Mouse (Mus musculus): Measurements from ENCODE around the gene Ralgps2. TPM values are rescaled to one million over a fixed set of nuclear protein-coding genes. Genes with fewer than 3 reads are reported as not detected.

Ralgps2 gene
- polyA plus RNA-seq, 1 experiment from 2014 or later = 59.3 TPM

GRCm38 (mm10) chr1:156910948-156911347 lies 28.5 kb downstream of the Ralgps2 start:
- H3K36me3 ChIP-seq (ENCODE audit: insufficient read depth, low read length) = 0 out of 2 replicates have a peak, but pooled peaks cover 7% of the 10 kb centered on the region
- no peak overlapping the region for H3K9ac ChIP-seq (replicated peaks; ENCODE audit: low read length)
- peak; percentile 71; the same call in 1 of the 2 replicates for ATAC-seq (ENCODE audit: low FRiP score, low TSS enrichment)
- H3K4me3 ChIP-seq (ENCODE audit: low read length) = no peak overlapping the region
- H3K27ac ChIP-seq (ENCODE audit: low read length) = no peak overlapping the region
- 56% methylated on average over 2 of the region's 2 CpGs for WGBS
- H3K4me1 ChIP-seq (ENCODE audit: insufficient read depth, low read length) = no peaks in the 10 kb centered on the region
- H3K9me3 ChIP-seq (ENCODE audit: low read length) = no peaks in the 10 kb centered on the region
- no peaks in the 10 kb centered on the region for H3K27me3 ChIP-seq (ENCODE audit: insufficient read depth, low read length)
- no peak overlapping the region for H3K4me2 ChIP-seq (replicated peaks; ENCODE audit: low read depth, low read length)

GRCm38 (mm10) chr1:156909866-156910265 lies 29.6 kb downstream of the Ralgps2 start:
- H3K36me3 ChIP-seq (ENCODE audit: insufficient read depth, low read length) = 0 out of 2 replicates have a peak, but pooled peaks cover 7% of the 10 kb centered on the region
- H3K4me2 ChIP-seq (replicated peaks; ENCODE audit: low read depth, low read length) = no peak overlapping the region

GRCm38 (mm10) chr1:156909265-156909664 lies 30.2 kb downstream of the Ralgps2 start:
- no peak for ATAC-seq (ENCODE audit: low FRiP score, low TSS enrichment)
- H3K27me3 ChIP-seq (ENCODE audit: insufficient read depth, low read length) = no peaks in the 10 kb centered on the region
- H3K27ac ChIP-seq (ENCODE audit: low read length) = no peak overlapping the region
- H3K9me3 ChIP-seq (ENCODE audit: low read length) = no peaks in the 10 kb centered on the region
- H3K9ac ChIP-seq (replicated peaks; ENCODE audit: low read length) = no peak overlapping the region
- no peak overlapping the region for H3K4me3 ChIP-seq (ENCODE audit: low read length)
- 0 out of 2 replicates have a peak, but pooled peaks cover 7% of the 10 kb centered on the region for H3K36me3 ChIP-seq (ENCODE audit: insufficient read depth, low read length)
- H3K4me2 ChIP-seq (replicated peaks; ENCODE audit: low read depth, low read length) = no peak overlapping the region
- 94% methylated on average over 4 of the region's 4 CpGs for WGBS
- H3K4me1 ChIP-seq (ENCODE audit: insufficient read depth, low read length) = no peaks in the 10 kb centered on the region

More at GRCm38 (mm10) chr1:156909866-156910265, 29.6 kb downstream of the Ralgps2 start:
- Histone ChIP-seq H3K9ac (replicated peaks; ENCODE audit: low read length) (no peak overlapping the region), H3K27ac (ENCODE audit: low read length) (no peak overlapping the region), H3K27me3 (ENCODE audit: insufficient read depth, low read length) (no peaks in the 10 kb centered on the region), H3K4me1 (ENCODE audit: insufficient read depth, low read length) (no peaks in the 10 kb centered on the region), H3K9me3 (ENCODE audit: low read length) (no peaks in the 10 kb centered on the region), H3K4me3 (ENCODE audit: low read length) (no peak overlapping the region)
- no peak for ATAC-seq (ENCODE audit: low FRiP score, low TSS enrichment)

- H3K4me3 ChIP-seq (ENCODE audit: low read length) = no peak overlapping the region
- no peaks in the 10 kb centered on the region for H3K27me3 ChIP-seq (ENCODE audit: insufficient read depth, low read length)
- ATAC-seq (ENCODE audit: low FRiP score, low TSS enrichment) = no peak
- H3K4me2 ChIP-seq (replicated peaks; ENCODE audit: low read depth, low read length) = no peak overlapping the region
- WGBS = 73% methylated on average over 2 of the region's 2 CpGs
- no peaks in the 10 kb centered on the region for H3K9me3 ChIP-seq (ENCODE audit: low read length)
- H3K36me3 ChIP-seq (ENCODE audit: insufficient read depth, low read length) = 0 out of 2 replicates have a peak, but pooled peaks cover 7% of the 10 kb centered on the region
- no peak overlapping the region for H3K27ac ChIP-seq (ENCODE audit: low read length)
- H3K4me1 ChIP-seq (ENCODE audit: insufficient read depth, low read length) = no peaks in the 10 kb centered on the region
- no peak overlapping the region for H3K9ac ChIP-seq (replicated peaks; ENCODE audit: low read length)
Observed at GRCm38 (mm10) chr1:156905660-156906059, 33.8 kb downstream of the Ralgps2 start.

GRCm38 (mm10) chr1:156903899-156904298 lies 35.5 kb downstream of the Ralgps2 start:
- no peak overlapping the region for H3K27ac ChIP-seq (ENCODE audit: low read length)
- ATAC-seq (ENCODE audit: low FRiP score, low TSS enrichment) = no peak
- no peaks in the 10 kb centered on the region for H3K9me3 ChIP-seq (ENCODE audit: low read length)
- 94% methylated on average over 3 of the region's 3 CpGs for WGBS
- peaks cover 13% of the 10 kb centered on the region; the same call in 1 of the 2 replicates for H3K36me3 ChIP-seq (ENCODE audit: insufficient read depth, low read length)
- H3K4me3 ChIP-seq (ENCODE audit: low read length) = no peak overlapping the region
- H3K4me2 ChIP-seq (replicated peaks; ENCODE audit: low read depth, low read length) = no peak overlapping the region
- H3K4me1 ChIP-seq (ENCODE audit: insufficient read depth, low read length) = no peaks in the 10 kb centered on the region
- H3K27me3 ChIP-seq (ENCODE audit: insufficient read depth, low read length) = no peaks in the 10 kb centered on the region
- no peak overlapping the region for H3K9ac ChIP-seq (replicated peaks; ENCODE audit: low read length)

- Histone ChIP-seq H3K27me3 (ENCODE audit: insufficient read depth, low read length) (no peaks in the 10 kb centered on the region), H3K36me3 (ENCODE audit: insufficient read depth, low read length) (peaks cover 11% of the 10 kb centered on the region; the same call in 1 of the 2 replicates), H3K4me3 (ENCODE audit: low read length) (no peak overlapping the region), H3K4me1 (ENCODE audit: insufficient read depth, low read length) (no peaks in the 10 kb centered on the region), H3K4me2 (replicated peaks; ENCODE audit: low read depth, low read length) (no peak overlapping the region), H3K27ac (ENCODE audit: low read length) (no peak overlapping the region), H3K9me3 (ENCODE audit: low read length) (no peaks in the 10 kb centered on the region), H3K9ac (replicated peaks; ENCODE audit: low read length) (no peak overlapping the region)
- ATAC-seq (ENCODE audit: low FRiP score, low TSS enrichment) = no peak
- 91% methylated on average over 6 of the region's 6 CpGs for WGBS
Observed at GRCm38 (mm10) chr1:156901689-156902088, 37.7 kb downstream of the Ralgps2 start.

- ATAC-seq (ENCODE audit: low FRiP score, low TSS enrichment) = no peak
- no peaks in the 10 kb centered on the region for H3K4me1 ChIP-seq (ENCODE audit: insufficient read depth, low read length)
Observed at GRCm38 (mm10) chr1:156891561-156891960, 47.9 kb downstream of the Ralgps2 start.

GRCm38 (mm10) chr1:156888830-156889229 lies 50.6 kb downstream of the Ralgps2 start:
- no peak overlapping the region for H3K4me3 ChIP-seq (ENCODE audit: low read length)
- no peaks in the 10 kb centered on the region for H3K9me3 ChIP-seq (ENCODE audit: low read length)
- no peak overlapping the region for H3K4me2 ChIP-seq (replicated peaks; ENCODE audit: low read depth, low read length)
- no peak overlapping the region for H3K9ac ChIP-seq (replicated peaks; ENCODE audit: low read length)
- H3K36me3 ChIP-seq (ENCODE audit: insufficient read depth, low read length) = peaks cover 7% of the 10 kb centered on the region; the same call in 1 of the 2 replicates
- H3K27me3 ChIP-seq (ENCODE audit: insufficient read depth, low read length) = no peaks in the 10 kb centered on the region
- ATAC-seq (ENCODE audit: low FRiP score, low TSS enrichment) = no peak
- WGBS = 88% methylated on average over 4 of the region's 4 CpGs
- H3K4me1 ChIP-seq (ENCODE audit: insufficient read depth, low read length) = peaks cover 8% of the 10 kb centered on the region; the same call in 1 of the 2 replicates
- no peak overlapping the region for H3K27ac ChIP-seq (ENCODE audit: low read length)

More at GRCm38 (mm10) chr1:156891561-156891960, 47.9 kb downstream of the Ralgps2 start:
- no peaks in the 10 kb centered on the region for H3K27me3 ChIP-seq (ENCODE audit: insufficient read depth, low read length)
- no peak overlapping the region for H3K4me2 ChIP-seq (replicated peaks; ENCODE audit: low read depth, low read length)
- H3K27ac ChIP-seq (ENCODE audit: low read length) = no peak overlapping the region
- no peak overlapping the region for H3K9ac ChIP-seq (replicated peaks; ENCODE audit: low read length)
- peaks cover 7% of the 10 kb centered on the region; the same call in 1 of the 2 replicates for H3K36me3 ChIP-seq (ENCODE audit: insufficient read depth, low read length)
- no peaks in the 10 kb centered on the region for H3K9me3 ChIP-seq (ENCODE audit: low read length)
- H3K4me3 ChIP-seq (ENCODE audit: low read length) = no peak overlapping the region
- 97% methylated on average over 4 of the region's 4 CpGs for WGBS

- Histone ChIP-seq H3K36me3 (ENCODE audit: insufficient read depth, low read length) (peaks cover 20% of the 10 kb centered on the region), H3K27ac (ENCODE audit: low read length) (no peak overlapping the region), H3K4me1 (ENCODE audit: insufficient read depth, low read length) (peaks cover 8% of the 10 kb centered on the region; the same call in 1 of the 2 replicates), H3K4me2 (replicated peaks; ENCODE audit: low read depth, low read length) (no peak overlapping the region), H3K9ac (replicated peaks; ENCODE audit: low read length) (no peak overlapping the region), H3K4me3 (ENCODE audit: low read length) (no peak overlapping the region), H3K27me3 (ENCODE audit: insufficient read depth, low read length) (no peaks in the 10 kb centered on the region), H3K9me3 (ENCODE audit: low read length) (no peaks in the 10 kb centered on the region)
- ATAC-seq (ENCODE audit: low FRiP score, low TSS enrichment) = no peak
- WGBS = 89% methylated on average over 2 of the region's 2 CpGs
Observed at GRCm38 (mm10) chr1:156885879-156886278, 53.5 kb downstream of the Ralgps2 start.

- WGBS = 22% methylated on average over 2 of the region's 2 CpGs
- Histone ChIP-seq H3K9me3 (ENCODE audit: low read length) (no peaks in the 10 kb centered on the region), H3K9ac (replicated peaks; ENCODE audit: low read length) (no peak overlapping the region), H3K27me3 (ENCODE audit: insufficient read depth, low read length) (no peaks in the 10 kb centered on the region), H3K36me3 (ENCODE audit: insufficient read depth, low read length) (peaks cover 20% of the 10 kb centered on the region), H3K4me1 (ENCODE audit: insufficient read depth, low read length) (peaks cover 8% of the 10 kb centered on the region; the same call in 1 of the 2 replicates), H3K27ac (ENCODE audit: low read length) (no peak overlapping the region), H3K4me3 (ENCODE audit: low read length) (no peak overlapping the region), H3K4me2 (replicated peaks; ENCODE audit: low read depth, low read length) (no peak overlapping the region)
- ATAC-seq (ENCODE audit: low FRiP score, low TSS enrichment) = peak; percentile 51; the same call in 1 of the 2 replicates
Observed at GRCm38 (mm10) chr1:156884782-156885181, 54.6 kb downstream of the Ralgps2 start.

All from kidney, embryonic 16.5 days (tissue).